Mouse (Mus musculus): ENCODE data around the gene Gm43518. TPM values are rescaled to one million over a fixed set of nuclear protein-coding genes. Genes with fewer than 3 reads are reported as not detected.
A peak's percentile ranks its signal among the peaks of the same experiment; 100 is the strongest.

The Gm43518 gene
- total RNA-seq, 2 experiments from 2014 or later: 0.63 to 1.1 TPM

- intact Hi-C loops (cut with DNase I): no loop called here
- no peak for TF ChIP-seq CTCF (IDR thresholded peaks at IDR 0.05)
These were observed 43.4 kb downstream of the Gm43518 start for GRCm38 (mm10) chr5:123970576-123970975.

GRCm38 (mm10) chr5:123972453-123972852, 45.2 kb downstream of the Gm43518 start:
- Histone ChIP-seq H3K27ac (no peak overlapping the region), H3K4me3 (no peak overlapping the region)
- intact Hi-C loops (cut with DNase I): no loop called here
- no peak for DNase-seq (ENCODE audit: extremely low spot score in 1 of 2, low spot score in 2 of 2)
- no peak for TF ChIP-seq CTCF (IDR thresholded peaks at IDR 0.05)

More at GRCm38 (mm10) chr5:123970576-123970975, 43.4 kb downstream of the Gm43518 start:
- DNase-seq (ENCODE audit: extremely low spot score in 1 of 2, low spot score in 2 of 2): no peak
- Histone ChIP-seq H3K4me3 (no peak overlapping the region), H3K27ac (no peak overlapping the region)

- intact Hi-C loops (cut with DNase I): no loop called here
- Histone ChIP-seq H3K4me3 (peak within 1 kb of the TSS; percentile 86), H3K27ac (peak within 1 kb of the TSS; percentile 89)
- no peak for TF ChIP-seq CTCF (IDR thresholded peaks at IDR 0.05)
- peak; percentile 74 to 76 for DNase-seq (ENCODE audit: extremely low spot score in 1 of 2, low spot score in 2 of 2)
These were observed 46.3 kb downstream of the Gm43518 start, which contains the start of gene Hip1r for GRCm38 (mm10) chr5:123973299-123974178. Gene Hip1r, plus strand, starts transcription at chr5:123973628.

GRCm38 (mm10) chr5:123974179-123974485, 46.9 kb downstream of the Gm43518 start:
- H3K27ac ChIP-seq: peak overlapping the region; percentile 89
- peak overlapping the region; percentile 86 for H3K4me3 ChIP-seq
- peak; percentile 46 to 54 for DNase-seq (ENCODE audit: extremely low spot score in 1 of 2, low spot score in 2 of 2)
- TF ChIP-seq CTCF (IDR thresholded peaks at IDR 0.05): no peak
- intact Hi-C loops (cut with DNase I): no loop called here

- intact Hi-C loops (cut with DNase I): no loop called here
- Histone ChIP-seq H3K27ac (no peak overlapping the region; the same call in 1 of the 2 replicates), H3K4me3 (peak overlapping the region; percentile 86)
- no peak for TF ChIP-seq CTCF (IDR thresholded peaks at IDR 0.05)
- DNase-seq (ENCODE audit: extremely low spot score in 1 of 2, low spot score in 2 of 2): no peak
These were observed 47.4 kb downstream of the Gm43518 start for GRCm38 (mm10) chr5:123974616-123975111.

- DNase-seq (ENCODE audit: extremely low spot score in 1 of 2, low spot score in 2 of 2): no peak
- no peak for TF ChIP-seq CTCF (IDR thresholded peaks at IDR 0.05)
- intact Hi-C loops (cut with DNase I): no loop called here
- no peak overlapping the region; the same call in 1 of the 2 replicates for H3K4me3 ChIP-seq
- H3K27ac ChIP-seq: no peak overlapping the region; the same call in 1 of the 2 replicates
These were observed 48.5 kb downstream of the Gm43518 start for GRCm38 (mm10) chr5:123975668-123976180.

GRCm38 (mm10) chr5:123977231-123977630, 50.0 kb downstream of the Gm43518 start:
- Histone ChIP-seq H3K27ac (no peak overlapping the region), H3K4me3 (no peak overlapping the region)
- intact Hi-C loops (cut with DNase I): no loop called here
- DNase-seq (ENCODE audit: extremely low spot score in 1 of 2, low spot score in 2 of 2): no peak
- TF ChIP-seq CTCF (IDR thresholded peaks at IDR 0.05): no peak

GRCm38 (mm10) chr5:123978131-123978530, 50.9 kb downstream of the Gm43518 start:
- DNase-seq (ENCODE audit: extremely low spot score in 1 of 2, low spot score in 2 of 2): no peak
- TF ChIP-seq CTCF (IDR thresholded peaks at IDR 0.05): no peak
- Histone ChIP-seq H3K27ac (no peak overlapping the region), H3K4me3 (no peak overlapping the region)
- intact Hi-C loops (cut with DNase I): no loop called here

GRCm38 (mm10) chr5:123979221-123979979, 52.2 kb downstream of the Gm43518 start:
- no peak for TF ChIP-seq CTCF (IDR thresholded peaks at IDR 0.05)
- Histone ChIP-seq H3K4me3 (no peak overlapping the region), H3K27ac (peak overlapping the region; percentile 51; the same call in 1 of the 2 replicates)
- DNase-seq (ENCODE audit: extremely low spot score in 1 of 2, low spot score in 2 of 2): no peak
- intact Hi-C loops (cut with DNase I): no loop called here

- Histone ChIP-seq H3K4me3 (no peak overlapping the region), H3K27ac (peak overlapping the region; percentile 51)
- DNase-seq (ENCODE audit: extremely low spot score in 1 of 2, low spot score in 2 of 2): no peak
- intact Hi-C loops (cut with DNase I): no loop called here
- no peak for TF ChIP-seq CTCF (IDR thresholded peaks at IDR 0.05)
These were observed 52.8 kb downstream of the Gm43518 start for GRCm38 (mm10) chr5:123979980-123980369.

- intact Hi-C loops (cut with DNase I): no loop called here
- no peak overlapping the region for H3K4me3 ChIP-seq
- TF ChIP-seq CTCF (IDR thresholded peaks at IDR 0.05): no peak
- peak overlapping the region; percentile 51 for H3K27ac ChIP-seq
- DNase-seq (ENCODE audit: extremely low spot score in 1 of 2, low spot score in 2 of 2): no peak
These were observed 53.5 kb downstream of the Gm43518 start for GRCm38 (mm10) chr5:123980521-123981249.
